Comparison of ENCODE assay signal across 13 mouse cellular contexts in genomic region chr12:117820859-117821221, GRCm38 (mm10). TPM values are rescaled to one million over a fixed set of nuclear protein-coding genes. Genes with fewer than 3 reads are reported as not detected.
DNase-seq lines count a peak whose midpoint lies in the region; ATAC-seq lines count a peak whose summit lies in the region.
"Had no signal": no experiment of that assay in that cellular context is flagged by ENCODE, and none has a peak within 500 bp of the region (broad histone marks: within the 10 kb centered on the region; RNA-seq: fewer than 3 reads in every experiment).

No protein-coding gene starts in this region.

- H3K9me3 ChIP-seq in kidney, embryonic 15.5 days (replicated peaks) = no peaks in the 10 kb centered on the region
- H3K9me3 ChIP-seq: embryonic facial prominence, embryonic 10.5 days; limb, embryonic 13.5 days; neural tube, embryonic 13.5 days had no signal

- H3K9ac ChIP-seq in kidney, embryonic 15.5 days = no peak overlapping the region
- H3K9ac ChIP-seq: limb, embryonic 13.5 days; neural tube, embryonic 13.5 days had no signal

- H3K4me2 ChIP-seq in kidney, embryonic 15.5 days = no peak overlapping the region
- H3K4me2 ChIP-seq: limb, embryonic 13.5 days; neural tube, embryonic 13.5 days had no signal

- no peaks in the 10 kb centered on the region for H3K27me3 ChIP-seq in kidney, embryonic 15.5 days

- H3K27ac ChIP-seq in kidney, embryonic 15.5 days = no peak overlapping the region
- H3K27ac ChIP-seq: embryonic facial prominence, embryonic 10.5 days; limb, embryonic 13.5 days; neural tube, embryonic 13.5 days had no signal

- H3K4me3 ChIP-seq in kidney, embryonic 15.5 days (replicated peaks) = no peak overlapping the region
- H3K4me3 ChIP-seq: embryonic facial prominence, embryonic 10.5 days; limb, embryonic 13.5 days; neural tube, embryonic 13.5 days had no signal

- intact Hi-C loops in gastrocnemius, postnatal 14 days (cut with DNase I; ENCODE audit: low total_unique reads) = no loop called here

- H3K36me3 ChIP-seq in kidney, embryonic 15.5 days = no peaks in the 10 kb centered on the region
- H3K36me3 ChIP-seq: embryonic facial prominence, embryonic 10.5 days; limb, embryonic 13.5 days; neural tube, embryonic 13.5 days had no signal

- H3K4me1 ChIP-seq in kidney, embryonic 15.5 days = no peaks in the 10 kb centered on the region
- H3K4me1 ChIP-seq: embryonic facial prominence, embryonic 10.5 days; limb, embryonic 13.5 days; neural tube, embryonic 13.5 days had no signal

- no peak for DNase-seq in kidney, postnatal 14 days
- DNase-seq in 416B (ENCODE audit: low read depth) (peak; percentile 59), ES-CJ7 (ENCODE audit: low read depth, low spot score) (peak; percentile 50), MN1 (ENCODE audit: low spot score) (no peak)
- peak; percentile 53 for DNase-seq in induced T-regulatory cell, adult 2 months (ENCODE audit: low read depth)
- no peak for DNase-seq in gastrocnemius, postnatal 14 days
- DNase-seq in right cerebral cortex, postnatal 36 days (ENCODE audit: low spot score in 2 of 2) = no peak
- DNase-seq: adrenal gland, postnatal 25 days; gastrocnemius, postnatal 25 days had no signal

- 0 out of 2 replicates have a peak, but pooled peaks have one; percentile 29 for ATAC-seq in kidney, embryonic 15.5 days (replicated peaks; ENCODE audit: low FRiP score)

RNA-seq across cellular contexts. Expression of gene Cdca7l, which starts 16.8 kb away (rescaled TPM):
- 56.0 and 60.6 TPM in 2 replicates for polyA plus RNA-seq in kidney, embryonic 15.5 days (2015; fragmentation: Nextera tagmentation; extraction: Ambion mirVana)
- 1 to 10 TPM in 1 of 2 experiments, under 1 TPM in 1; 0.92 to 1.3 TPM for total RNA-seq in gastrocnemius, postnatal 14 days (2021)

Comparison
In these comparisons a context has a peak if more than half of its experiments do, and no peak if none do; other contexts are left out.
1. DNase-seq: peak in 416B (single experiment), ES-CJ7 (single experiment) and induced T-regulatory cell, adult 2 months (single experiment); none in kidney, postnatal 14 days (single experiment), MN1 (single experiment), gastrocnemius, postnatal 14 days (single experiment) and right cerebral cortex, postnatal 36 days (0 of 2).